Mouse (Mus musculus): ENCODE measurements around the gene Lcat. TPM values are rescaled to one million over a fixed set of nuclear protein-coding genes. Genes with fewer than 3 reads are reported as not detected.
A peak's percentile ranks its signal among the peaks of the same experiment; 100 is the strongest.

Gene Lcat
- polyA plus RNA-seq, 1 experiment from 2014 or later = 29.2 TPM

DNA sequence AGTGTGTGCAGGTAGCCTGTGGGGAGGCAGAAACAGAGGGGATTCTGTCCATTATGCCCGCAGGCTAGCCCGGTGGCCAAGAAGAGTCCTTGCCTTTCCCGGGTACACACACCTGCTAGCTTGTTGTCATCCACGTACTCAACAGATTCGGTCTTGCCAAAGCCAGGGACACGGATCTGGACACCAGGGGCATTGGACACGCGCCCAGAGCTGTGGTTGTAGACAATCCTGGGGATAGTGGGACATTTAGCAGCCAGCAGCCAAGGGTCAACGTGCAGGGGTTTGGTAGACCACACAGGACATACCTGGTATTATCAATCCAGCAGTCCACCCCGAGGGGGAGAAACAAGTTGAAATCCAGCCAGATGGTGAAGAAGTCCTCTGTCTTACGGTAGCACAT is 1.2 kb downstream of the Lcat start:
- Histone ChIP-seq H3K4me1 (peaks cover 35% of the 10 kb centered on the region), H3K9ac (peak overlapping the region; percentile 4; the same call in 1 of the 2 replicates), H3K4me2 (peak overlapping the region; percentile 33), H3K27ac (peak overlapping the region; percentile 42; the same call in 1 of the 2 replicates), H3K27me3 (replicated peaks) (no peaks in the 10 kb centered on the region), H3K36me3 (peaks cover 74% of the 10 kb centered on the region), H3K4me3 (peak overlapping the region; percentile 30), H3K9me3 (replicated peaks) (no peaks in the 10 kb centered on the region)
- ATAC-seq = no peak
- 73% methylated on average over 11 of the region's 11 CpGs for WGBS (ENCODE audit: insufficient replicate concordance)

DNA sequence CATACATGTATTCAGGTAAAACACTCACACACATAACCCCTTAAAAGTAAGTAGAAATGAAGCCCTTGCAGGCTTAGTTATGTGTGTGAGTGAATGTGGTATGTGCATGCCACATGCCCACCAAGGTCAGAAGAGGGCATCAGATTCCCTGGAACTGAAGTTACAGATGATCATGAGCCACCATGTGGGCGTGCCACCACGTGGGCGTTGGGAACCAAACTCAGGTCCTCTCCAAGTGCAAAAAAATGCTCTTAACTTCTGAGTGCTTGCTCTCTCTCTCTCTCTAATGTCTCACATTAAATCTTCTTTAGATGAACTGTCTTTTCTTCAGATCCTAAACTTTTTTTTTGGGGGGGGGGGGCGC is 4.9 kb downstream of the Lcat start, which contains the start of gene Psmb10:
Psmb10 (minus strand) TSS at position 139 of the 364 bp plus-strand sequence.
- Histone ChIP-seq H3K4me1 (peaks cover 48% of the 10 kb centered on the region), H3K4me3 (peak within 1 kb of the TSS; percentile 84), H3K4me2 (peak within 1 kb of the TSS; percentile 96), H3K36me3 (peaks cover 43% of the 10 kb centered on the region), H3K9ac (peak within 1 kb of the TSS; percentile 82), H3K27me3 (replicated peaks) (no peaks in the 10 kb centered on the region), H3K9me3 (replicated peaks) (no peaks in the 10 kb centered on the region), H3K27ac (peak within 1 kb of the TSS; percentile 84)
- WGBS (ENCODE audit: insufficient replicate concordance) = 11% methylated on average over 4 of the region's 4 CpGs
- ATAC-seq = no peak

DNA sequence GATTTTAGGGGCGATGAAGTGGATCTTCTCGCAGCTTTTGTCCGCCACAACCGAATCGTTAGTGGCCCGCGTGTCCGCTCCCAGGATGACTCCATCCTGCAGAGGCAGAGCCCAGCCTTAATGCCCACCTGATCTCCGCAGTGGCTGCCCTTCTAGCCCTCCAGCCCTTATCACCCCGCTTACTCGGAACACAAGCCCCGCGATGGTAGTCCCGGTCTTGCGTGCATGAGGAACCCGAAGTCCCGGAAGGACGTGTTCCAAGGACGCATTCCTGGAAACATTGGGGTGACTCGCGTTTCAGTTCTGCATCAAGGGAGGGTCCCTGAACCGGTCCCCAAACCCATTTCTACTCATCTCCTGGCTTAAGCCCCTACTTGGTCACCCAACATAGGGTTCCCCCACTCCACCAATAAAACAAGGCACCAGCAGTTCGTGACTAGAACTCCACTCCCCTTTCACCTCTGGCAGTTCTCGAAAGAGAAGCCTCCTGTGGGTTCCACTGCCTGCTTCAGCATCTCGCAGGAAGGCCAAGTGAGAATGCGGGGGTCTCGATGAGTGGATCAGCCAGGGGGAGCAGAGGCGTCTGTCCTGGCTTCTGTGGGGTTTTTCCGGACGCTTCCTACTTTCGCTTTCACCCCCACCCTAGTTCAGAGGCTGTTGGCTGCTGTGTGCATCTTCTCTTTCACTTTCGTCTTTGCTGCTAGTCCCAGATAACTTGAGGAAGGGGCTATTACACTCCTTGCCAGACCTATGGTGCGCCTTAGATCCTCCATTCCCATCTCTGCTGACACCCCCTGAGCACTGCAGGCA is 5.5 kb downstream of the Lcat start:
- peaks cover 37% of the 10 kb centered on the region for H3K36me3 ChIP-seq
- no peaks in the 10 kb centered on the region for H3K27me3 ChIP-seq (replicated peaks)
- H3K9ac ChIP-seq = peak overlapping the region; percentile 82
- peak overlapping the region; percentile 84 for H3K4me3 ChIP-seq
- ATAC-seq = peak; percentile 16; the same call in 1 of the 2 replicates
- peak overlapping the region; percentile 96 for H3K4me2 ChIP-seq
- H3K27ac ChIP-seq = peak overlapping the region; percentile 84
- peaks cover 42% of the 10 kb centered on the region for H3K4me1 ChIP-seq
- WGBS (ENCODE audit: insufficient replicate concordance) = under 1% methylated on average over 33 of the region's 33 CpGs
- no peaks in the 10 kb centered on the region for H3K9me3 ChIP-seq (replicated peaks)

DNA sequence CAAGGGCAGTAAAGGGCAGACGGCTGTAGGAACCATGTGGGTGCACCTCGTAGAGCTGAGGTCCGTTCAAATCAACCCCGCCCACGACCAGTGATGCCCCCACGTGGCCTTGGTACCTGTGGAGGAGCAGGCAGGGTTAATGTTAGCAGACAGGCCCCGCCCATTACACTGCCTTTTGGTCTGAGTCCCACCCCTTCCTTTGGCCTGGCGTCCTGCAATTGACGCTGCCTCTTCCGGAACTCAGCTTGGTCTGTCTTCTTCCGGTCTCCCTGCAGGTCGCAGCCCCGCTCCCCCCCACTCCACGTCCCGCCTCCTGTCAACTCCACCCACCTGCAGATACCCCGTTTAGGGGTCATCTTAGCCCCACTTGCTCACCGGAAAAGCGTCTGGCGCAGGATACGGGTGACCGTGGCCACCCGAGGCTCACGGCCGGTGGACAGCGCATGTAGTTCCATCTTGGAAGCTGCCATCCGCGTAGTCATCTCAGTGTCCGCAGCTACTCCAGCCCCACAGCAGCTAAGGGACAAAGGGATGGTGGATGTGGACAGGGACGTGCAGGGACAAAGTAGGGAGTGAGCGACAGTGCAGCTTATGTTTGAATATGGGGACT is 6.2 kb downstream of the Lcat start:
- peak; percentile 83 for ATAC-seq
- Histone ChIP-seq H3K27ac (peak overlapping the region; percentile 84), H3K9ac (peak overlapping the region; percentile 82), H3K36me3 (peaks cover 37% of the 10 kb centered on the region), H3K4me3 (peak overlapping the region; percentile 84), H3K9me3 (replicated peaks) (no peaks in the 10 kb centered on the region), H3K4me1 (peaks cover 40% of the 10 kb centered on the region), H3K4me2 (peak overlapping the region; percentile 96), H3K27me3 (replicated peaks) (no peaks in the 10 kb centered on the region)
- under 1% methylated on average over 30 of the region's 30 CpGs for WGBS (ENCODE audit: insufficient replicate concordance)

DNA sequence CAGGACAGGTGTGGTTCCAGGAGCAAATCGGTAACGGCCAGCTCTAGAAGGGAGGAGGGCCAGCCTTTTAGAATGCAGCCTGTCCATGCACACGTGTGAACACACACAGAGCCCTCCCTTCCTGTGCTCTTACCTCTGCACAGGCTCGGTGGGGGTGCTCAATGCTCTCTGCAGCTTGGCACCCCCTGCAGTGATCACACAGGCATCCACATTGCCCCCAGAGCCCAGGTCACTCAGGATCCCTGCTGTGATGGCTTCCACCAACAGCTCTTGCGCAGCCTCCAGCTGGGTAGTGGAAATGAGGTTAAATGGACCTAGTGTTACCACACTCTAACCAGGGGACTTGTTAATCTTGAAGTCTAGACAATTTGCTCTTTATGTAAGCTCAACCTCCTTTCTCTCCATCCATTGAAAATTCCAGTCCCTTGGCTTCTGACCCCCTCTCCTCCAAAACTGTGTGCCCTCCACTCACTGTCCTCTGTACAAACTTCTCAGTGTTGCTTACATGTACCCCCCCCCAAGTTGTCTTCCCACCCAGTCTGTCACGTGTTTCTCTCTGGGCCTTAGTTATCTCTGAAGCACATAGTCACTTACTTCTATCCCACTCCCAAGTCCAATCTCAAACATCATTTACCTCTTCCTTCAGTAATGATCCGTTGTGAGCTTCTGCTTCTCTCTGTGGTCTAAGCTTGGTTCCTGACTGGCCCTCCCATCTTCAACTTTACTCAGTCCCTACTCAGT is 7.1 kb downstream of the Lcat start:
- peak overlapping the region; percentile 96 for H3K4me2 ChIP-seq
- peaks cover 37% of the 10 kb centered on the region for H3K36me3 ChIP-seq
- H3K27ac ChIP-seq = peak overlapping the region; percentile 84
- peak overlapping the region; percentile 82 for H3K9ac ChIP-seq
- no peaks in the 10 kb centered on the region for H3K27me3 ChIP-seq (replicated peaks)
- H3K4me1 ChIP-seq = peaks cover 41% of the 10 kb centered on the region
- no peaks in the 10 kb centered on the region for H3K9me3 ChIP-seq (replicated peaks)
- ATAC-seq = 0 out of 2 replicates have a peak, but pooled peaks have one; percentile 5
- WGBS (ENCODE audit: insufficient replicate concordance) = 14% methylated on average over 7 of the region's 7 CpGs
- peak overlapping the region; percentile 84 for H3K4me3 ChIP-seq

DNA sequence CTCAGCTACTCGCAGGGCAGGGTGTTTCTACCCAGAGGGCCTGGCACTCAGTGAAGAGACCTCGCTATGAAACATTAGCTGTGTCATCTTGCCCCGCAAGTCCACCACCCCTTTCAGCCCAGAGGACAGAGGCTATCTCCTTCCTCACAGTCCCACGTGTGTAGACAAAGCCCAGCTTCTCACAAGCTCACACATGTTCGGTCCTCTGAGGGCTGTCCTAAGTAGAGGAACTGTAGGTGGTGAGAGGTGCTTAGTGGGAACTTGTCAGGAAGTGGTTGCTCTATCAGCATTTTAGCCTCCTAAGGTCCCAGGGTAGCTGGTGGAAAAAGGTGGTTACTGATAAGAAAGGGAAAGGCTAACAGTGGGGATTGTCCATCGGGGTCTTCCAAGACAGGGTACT is 8.1 kb downstream of the Lcat start:
- Histone ChIP-seq H3K4me2 (peak overlapping the region; percentile 96), H3K27ac (peak overlapping the region; percentile 84), H3K4me3 (peak overlapping the region; percentile 19; the same call in 1 of the 2 replicates), H3K4me1 (peaks cover 45% of the 10 kb centered on the region), H3K36me3 (peaks cover 35% of the 10 kb centered on the region), H3K9ac (peak overlapping the region; percentile 82), H3K27me3 (replicated peaks) (no peaks in the 10 kb centered on the region), H3K9me3 (replicated peaks) (no peaks in the 10 kb centered on the region)
- 0 out of 2 replicates have a peak, but pooled peaks have one; percentile 9 for ATAC-seq
- WGBS (ENCODE audit: insufficient replicate concordance) = 16% methylated on average over 6 of the region's 6 CpGs

DNA sequence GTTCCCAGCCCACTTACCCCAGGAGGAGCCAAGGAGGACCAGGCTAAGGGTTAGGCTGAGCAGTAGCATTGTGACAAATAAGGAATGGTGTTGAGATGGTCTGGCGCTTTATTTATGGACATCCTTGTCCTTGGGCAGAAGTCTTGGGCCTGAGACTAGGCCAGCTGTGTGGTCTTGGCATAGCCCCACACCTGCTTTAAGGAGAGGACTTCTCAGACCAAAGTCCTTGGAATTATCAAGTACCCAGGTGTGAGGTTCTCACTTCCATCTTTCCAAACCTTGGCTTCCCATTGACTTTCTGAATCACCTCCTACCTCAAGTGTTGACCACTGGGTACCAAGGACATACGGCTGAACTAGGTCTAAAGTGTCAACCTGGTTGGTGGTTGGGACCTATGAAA is 9.4 kb downstream of the Lcat start, which contains the start of gene Ctrl:
Ctrl (minus strand) TSS at position 101 of the 400 bp plus-strand sequence.
- H3K4me3 ChIP-seq = no peak within 1 kb of the TSS
- peak within 1 kb of the TSS; percentile 18; the same call in 1 of the 2 replicates for H3K27ac ChIP-seq
- H3K27me3 ChIP-seq (replicated peaks) = no peaks in the 10 kb centered on the region
- H3K36me3 ChIP-seq = peaks cover 33% of the 10 kb centered on the region
- no peak within 1 kb of the TSS for H3K4me2 ChIP-seq
- no peak for ATAC-seq
- WGBS (ENCODE audit: insufficient replicate concordance) = 87% methylated on average over 2 of the region's 2 CpGs
- no peak within 1 kb of the TSS for H3K9ac ChIP-seq
- H3K9me3 ChIP-seq (replicated peaks) = no peaks in the 10 kb centered on the region
- peaks cover 37% of the 10 kb centered on the region for H3K4me1 ChIP-seq

DNA sequence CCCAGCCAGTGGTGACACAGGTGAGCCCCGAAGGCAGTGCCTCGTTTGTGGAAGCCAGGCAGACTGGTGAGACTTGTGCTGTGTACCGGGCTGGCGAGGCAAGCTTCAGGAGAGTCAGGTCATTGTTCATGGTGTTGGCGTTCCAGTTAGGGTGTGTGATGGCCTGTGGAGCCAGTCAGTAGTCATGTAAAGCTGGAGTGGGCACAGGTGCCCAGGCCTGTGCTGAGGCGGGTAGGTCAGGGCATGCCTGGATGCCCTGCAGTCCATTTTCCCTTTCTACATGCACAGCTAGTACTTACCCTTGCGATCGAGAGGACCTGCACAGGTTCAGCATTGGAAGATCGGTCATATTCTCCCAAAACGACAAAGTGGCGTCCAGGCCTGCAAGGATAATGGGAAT is 10.7 kb downstream of the Lcat start:
- Histone ChIP-seq H3K9me3 (replicated peaks) (no peaks in the 10 kb centered on the region), H3K4me3 (no peak overlapping the region), H3K4me2 (no peak overlapping the region), H3K4me1 (peaks cover 34% of the 10 kb centered on the region), H3K27me3 (replicated peaks) (no peaks in the 10 kb centered on the region), H3K36me3 (peaks cover 33% of the 10 kb centered on the region), H3K9ac (no peak overlapping the region), H3K27ac (no peak overlapping the region)
- WGBS (ENCODE audit: insufficient replicate concordance) = 82% methylated on average over 11 of the region's 11 CpGs
- no peak for ATAC-seq

DNA sequence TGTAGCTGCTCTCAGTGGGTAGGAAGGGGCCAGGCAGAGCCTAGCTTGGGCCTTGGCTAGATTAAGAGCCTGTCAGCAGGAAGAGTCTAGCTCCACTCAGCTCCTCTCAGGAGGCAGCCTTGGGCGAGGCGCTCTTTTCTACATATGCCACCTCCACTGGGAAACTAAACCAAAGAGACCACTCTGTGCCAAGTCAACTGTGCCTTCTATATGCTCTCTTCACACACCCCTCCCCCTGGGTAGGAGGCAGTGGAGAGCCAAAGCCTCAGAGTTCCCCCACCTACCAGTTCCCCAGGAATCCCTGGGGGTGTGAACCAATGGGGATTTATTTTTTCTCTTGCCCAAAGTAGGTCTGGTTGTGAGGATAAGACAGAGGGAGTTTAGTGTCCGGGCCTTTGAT is 11.9 kb downstream of the Lcat start:
- 84% methylated on average over 3 of the region's 3 CpGs for WGBS (ENCODE audit: insufficient replicate concordance)
- H3K9ac ChIP-seq = no peak overlapping the region
- H3K27ac ChIP-seq = no peak overlapping the region
- no peak overlapping the region for H3K4me2 ChIP-seq
- H3K36me3 ChIP-seq = peaks cover 33% of the 10 kb centered on the region
- peaks cover 30% of the 10 kb centered on the region for H3K4me1 ChIP-seq
- no peak overlapping the region for H3K4me3 ChIP-seq
- H3K27me3 ChIP-seq (replicated peaks) = no peaks in the 10 kb centered on the region
- H3K9me3 ChIP-seq (replicated peaks) = no peaks in the 10 kb centered on the region
- no peak for ATAC-seq

DNA sequence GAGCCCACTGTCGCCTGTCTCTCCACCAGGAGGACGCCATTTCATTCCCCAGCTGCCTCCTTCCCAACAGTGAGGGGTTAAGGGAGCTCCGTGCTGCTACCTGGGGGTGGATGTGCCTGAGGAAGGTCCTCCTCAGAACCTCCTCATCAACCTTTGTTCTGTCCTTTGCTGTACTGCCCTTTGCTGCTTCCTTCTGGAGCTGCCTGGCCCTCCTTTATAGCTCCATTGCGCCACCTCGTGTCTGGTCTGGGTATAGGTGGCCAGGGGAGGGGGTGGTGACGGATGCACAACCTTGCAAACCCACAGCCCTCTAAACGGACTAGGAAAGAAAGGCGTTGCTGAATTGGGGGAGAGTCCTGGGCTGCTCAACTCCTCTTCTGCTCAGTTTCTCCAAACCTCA is 12.6 kb downstream of the Lcat start:
- Histone ChIP-seq H3K4me2 (no peak overlapping the region), H3K9ac (no peak overlapping the region; the same call in 1 of the 2 replicates), H3K27ac (no peak overlapping the region), H3K9me3 (replicated peaks) (no peaks in the 10 kb centered on the region), H3K4me1 (peaks cover 24% of the 10 kb centered on the region), H3K4me3 (no peak overlapping the region), H3K27me3 (replicated peaks) (no peaks in the 10 kb centered on the region), H3K36me3 (peaks cover 33% of the 10 kb centered on the region)
- 14% methylated on average over 8 of the region's 8 CpGs for WGBS (ENCODE audit: insufficient replicate concordance)
- peak; percentile 50 for ATAC-seq

DNA sequence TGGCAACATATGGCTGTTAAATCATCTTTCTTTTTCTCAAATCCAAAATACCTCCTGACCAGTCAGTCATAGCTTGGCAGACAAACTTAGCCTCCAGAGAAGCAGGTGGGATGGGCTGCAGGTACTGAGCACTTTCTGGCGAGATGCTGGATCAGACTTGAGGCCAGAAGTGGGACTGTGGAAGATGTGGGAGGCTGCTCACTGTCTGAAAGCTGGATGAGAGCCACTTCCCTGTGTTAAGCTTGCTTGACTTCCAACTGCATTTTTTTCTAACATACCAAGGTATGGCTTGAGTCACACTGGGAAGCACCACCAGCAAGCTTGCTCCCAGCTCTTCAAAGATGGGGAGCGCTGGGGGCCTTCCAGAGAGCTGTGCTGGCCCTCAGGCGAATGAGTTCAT is 18.1 kb downstream of the Lcat start:
- Histone ChIP-seq H3K36me3 (peaks cover 10% of the 10 kb centered on the region), H3K27me3 (replicated peaks) (no peaks in the 10 kb centered on the region), H3K27ac (no peak overlapping the region), H3K4me1 (peaks cover 15% of the 10 kb centered on the region), H3K4me3 (no peak overlapping the region), H3K9me3 (replicated peaks) (no peaks in the 10 kb centered on the region), H3K4me2 (no peak overlapping the region), H3K9ac (no peak overlapping the region)
- ATAC-seq = no peak
- WGBS (ENCODE audit: insufficient replicate concordance) = 60% methylated on average over 3 of the region's 3 CpGs
